ENCODE assay signal across 11 mouse cellular contexts in the genomic region with DNA sequence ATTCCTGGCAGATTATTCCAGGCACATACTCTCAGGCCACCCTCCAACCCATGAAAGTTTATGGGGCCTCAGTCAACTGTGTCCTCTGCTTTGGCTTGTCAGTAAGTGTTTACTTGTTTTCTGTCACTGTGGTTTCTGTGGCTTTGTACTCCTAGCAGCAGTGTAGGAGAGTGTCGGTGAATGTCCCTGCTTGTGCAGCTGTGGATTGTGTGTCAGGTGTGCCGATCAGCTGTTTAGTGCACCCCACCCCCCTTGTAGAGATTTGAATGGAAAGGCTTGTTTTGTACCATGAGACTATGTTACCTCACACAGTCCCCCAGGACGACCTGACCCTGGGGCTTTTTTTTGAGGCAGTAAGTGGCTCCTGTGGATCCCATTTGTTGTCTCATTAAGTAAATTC. TPM values are rescaled to one million over a fixed set of nuclear protein-coding genes. Genes with fewer than 3 reads are reported as not detected.
A peak's percentile ranks its signal among the peaks of the same experiment; 100 is the strongest.
DNase-seq lines count a peak whose midpoint lies in the region; ATAC-seq and TF ChIP-seq lines count a peak whose summit lies in the region.
"Had no signal": no experiment of that assay in that cellular context is flagged by ENCODE, and none has a peak within 500 bp of the region (broad histone marks: within the 10 kb centered on the region; RNA-seq: fewer than 3 reads in every experiment).

No protein-coding gene starts in this region.

- no peaks in the 10 kb centered on the region for H3K27me3 ChIP-seq in heart, postnatal 0 days (ENCODE audit: control insufficient read depth, insufficient read depth, low read length)
- no peaks in the 10 kb centered on the region for H3K27me3 ChIP-seq in limb, embryonic 13.5 days
- H3K27me3 ChIP-seq in cerebellum, adult 2 months (ENCODE audit: control insufficient read depth, insufficient read depth, low read length): no peaks in the 10 kb centered on the region

- no peak for TF ChIP-seq POLR2A in cerebellum, adult 2 months (IDR thresholded peaks at IDR 0.05; ENCODE audit: borderline replicate concordance, insufficient read depth, low read length)

- H3K36me3 ChIP-seq in heart, postnatal 0 days (replicated peaks; ENCODE audit: control insufficient read depth, insufficient read depth, low read length): peaks cover 7% of the 10 kb centered on the region
- H3K36me3 ChIP-seq in limb, embryonic 13.5 days: peaks cover 31% of the 10 kb centered on the region

- peak overlapping the region; percentile 18; the same call in 1 of the 2 replicates for H3K27ac ChIP-seq in heart, postnatal 0 days (ENCODE audit: low read depth)
- H3K27ac ChIP-seq in limb, embryonic 13.5 days: peak overlapping the region; percentile 39; the same call in 1 of the 2 replicates
- no peak overlapping the region for H3K27ac ChIP-seq in cerebellum, adult 2 months (ENCODE audit: insufficient read depth, low read length)

- H3K9ac ChIP-seq in heart, postnatal 0 days (replicated peaks; ENCODE audit: low read depth, low read length): no peak overlapping the region
- H3K9ac ChIP-seq in limb, embryonic 13.5 days: no peak overlapping the region; the same call in 1 of the 2 replicates
- H3K9ac ChIP-seq: lung, embryonic 14.5 days had no signal

- H3K4me2 ChIP-seq in heart, postnatal 0 days (ENCODE audit: low read depth, low read length): no peak overlapping the region; the same call in 1 of the 2 replicates
- peak overlapping the region; percentile 25 for H3K4me2 ChIP-seq in limb, embryonic 13.5 days (replicated peaks)
- H3K4me2 ChIP-seq: lung, embryonic 14.5 days had no signal

- no peak for ATAC-seq in heart, postnatal 0 days (ENCODE audit: insufficient read depth, low read depth)
- ATAC-seq in limb, embryonic 13.5 days (ENCODE audit: low FRiP score, low read depth): 0 out of 2 replicates have a peak, but pooled peaks have one; percentile 10
- peak; percentile 13; the same call in 1 of the 2 replicates for ATAC-seq in neutrophil, adult 5-6 weeks (ENCODE audit: extremely low read depth, insufficient number of reproducible peaks, low FRiP score, poor library complexity, severe bottlenecking)
- ATAC-seq: midbrain, embryonic 16.5 days had no signal

- 36% methylated on average over 3 of the region's 3 CpGs for WGBS in heart, postnatal 0 days
- 43% methylated on average over 3 of the region's 3 CpGs for WGBS in limb, embryonic 13.5 days
- 33% methylated on average over 3 of the region's 3 CpGs for WGBS in cerebellum, adult 2 months

- peaks cover 62% of the 10 kb centered on the region for H3K4me1 ChIP-seq in heart, postnatal 0 days (ENCODE audit: control insufficient read depth, insufficient read depth)
- H3K4me1 ChIP-seq in limb, embryonic 13.5 days: peaks cover 81% of the 10 kb centered on the region
- peaks cover 26% of the 10 kb centered on the region for H3K4me1 ChIP-seq in cerebellum, adult 2 months (ENCODE audit: control insufficient read depth, insufficient read depth, low read length)

- no peak for DNase-seq in heart, postnatal 0 days (ENCODE audit: low spot score)
- no peak for DNase-seq in heart, adult 9 months (ENCODE audit: low spot score in 2 of 2)
- peak; percentile 46 for DNase-seq in CD4-positive, CD25-positive, alpha-beta regulatory T cell, adult 2 months (ENCODE audit: low read depth, low spot score)
- DNase-seq in urinary bladder, adult 18-20 months (ENCODE audit: low spot score in 2 of 2): no peak
- DNase-seq in frontal cortex, postnatal 14 days (ENCODE audit: low spot score in 2 of 2): no peak
- DNase-seq in cerebellum, adult 2 months: no peak
- DNase-seq: kidney, adult 11 months; lung, embryonic 14.5 days had no signal

- no peaks in the 10 kb centered on the region for H3K9me3 ChIP-seq in heart, postnatal 0 days (replicated peaks; ENCODE audit: control insufficient read depth, low read length)
- no peaks in the 10 kb centered on the region for H3K9me3 ChIP-seq in limb, embryonic 13.5 days

- TF ChIP-seq EP300 in heart, postnatal 0 days (IDR thresholded peaks at IDR 0.05; ENCODE audit: low read depth): no peak

- TF ChIP-seq CTCF in heart, postnatal 0 days (IDR thresholded peaks at IDR 0.05; ENCODE audit: low read depth): no peak
- no peak for TF ChIP-seq CTCF in cerebellum, adult 2 months (IDR thresholded peaks at IDR 0.05; ENCODE audit: borderline replicate concordance, insufficient read depth, low read depth, low read length)

- H3K4me3 ChIP-seq in heart, postnatal 0 days (ENCODE audit: low read depth, low read length): no peak overlapping the region
- H3K4me3 ChIP-seq in limb, embryonic 13.5 days: no peak overlapping the region
- H3K4me3 ChIP-seq in cerebellum, adult 2 months (replicated peaks; ENCODE audit: insufficient read depth, low read depth, low read length): no peak overlapping the region

RNA-seq across cellular contexts. Expression of a gene that starts 9.1 kb away (rescaled TPM):
- 28.9 and 33.1 TPM in 2 replicates for total RNA-seq in heart, postnatal 0 days (2014; rRNA removed; ENCODE audit: low replicate concordance)
- 20.5 and 22.1 TPM in 2 replicates for polyA plus RNA-seq in heart, postnatal 0 days (2015; fragmentation: Nextera tagmentation; extraction: Ambion mirVana)
- 149 and 152 TPM in 2 replicates for polyA plus RNA-seq in limb, embryonic 13.5 days (2015; fragmentation: Nextera tagmentation; extraction: Ambion mirVana)
- total RNA-seq in neutrophil, adult 5-6 weeks (2017): 70.6 and 87.9 TPM in 2 replicates
- polyA plus RNA-seq in cerebellum, adult 2 months (2012; rRNA removed): 162 and 168 TPM in 2 replicates

RNA-seq across cellular contexts. Expression of a gene that starts 15.4 kb away (rescaled TPM):
- 12.0 and 13.7 TPM in 2 replicates for total RNA-seq in heart, postnatal 0 days (2014; rRNA removed; ENCODE audit: low replicate concordance)
- polyA plus RNA-seq in heart, postnatal 0 days (2015; fragmentation: Nextera tagmentation; extraction: Ambion mirVana): 8.8 and 10.0 TPM in 2 replicates
- 17.2 and 22.5 TPM in 2 replicates for polyA plus RNA-seq in limb, embryonic 13.5 days (2015; fragmentation: Nextera tagmentation; extraction: Ambion mirVana)
- 9.7 and 11.3 TPM in 2 replicates for total RNA-seq in neutrophil, adult 5-6 weeks (2017)
- 73.9 and 76.9 TPM in 2 replicates for polyA plus RNA-seq in cerebellum, adult 2 months (2012; rRNA removed)

RNA-seq across cellular contexts. Expression of a gene that starts 33.4 kb away (rescaled TPM):
- 0.08 TPM in 1 of 2 replicates, not detected in the other for total RNA-seq in heart, postnatal 0 days (2014; rRNA removed; ENCODE audit: low replicate concordance)
- polyA plus RNA-seq in heart, postnatal 0 days (2015; fragmentation: Nextera tagmentation; extraction: Ambion mirVana): 0.14 TPM in 2 replicates
- polyA plus RNA-seq in limb, embryonic 13.5 days (2015; fragmentation: Nextera tagmentation; extraction: Ambion mirVana): 0.09 and 0.13 TPM in 2 replicates
- 2.1 and 2.5 TPM in 2 replicates for total RNA-seq in neutrophil, adult 5-6 weeks (2017)
- 77.1 and 88.3 TPM in 2 replicates for polyA plus RNA-seq in cerebellum, adult 2 months (2012; rRNA removed)

Comparison
In these comparisons a context has a peak if more than half of its experiments do, and no peak if none do; other contexts are left out.
1. RNA of a gene that starts 33.4 kb away (polyA plus RNA-seq): 77.1 to 88.3 TPM in cerebellum, adult 2 months; 0.14 TPM in heart, postnatal 0 days and 0.09 to 0.13 TPM in limb, embryonic 13.5 days; every median in the first group is over 10 times any median in the second.